Mouse (Mus musculus) embryo, embryonic 11 days (tissue): ENCODE measurements around the gene Gm21680.
"Not testable (repeated sequence)": the region's sequence is repeated elsewhere in the genome, so short reads cannot be mapped to it uniquely, and the experiment has no call there.

Experiments used
- DNase-seq: peaks from one replicate; pipeline ENCODE4 v3.0.0-alpha.2; 2015

The Gm21680 gene

DNA sequence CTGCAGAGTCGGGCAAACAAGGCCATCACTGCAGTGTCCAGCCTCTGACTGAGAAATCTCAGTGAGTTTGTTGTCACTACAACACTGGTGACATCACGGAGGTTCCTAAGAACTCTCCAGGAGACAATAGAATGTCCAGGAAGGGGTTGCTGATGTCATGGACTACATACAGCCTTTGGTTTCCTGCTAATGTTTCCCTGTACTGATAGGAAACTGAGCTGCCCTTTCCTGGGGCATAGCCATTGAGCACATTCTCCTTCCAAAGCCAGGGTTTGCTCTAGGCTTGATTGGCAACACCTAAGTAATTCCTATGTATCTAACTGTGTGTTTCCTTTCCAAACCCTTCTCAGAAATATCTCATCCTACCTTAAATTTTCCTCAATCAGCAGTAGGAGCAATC, at the start of gene Gm21680:
TSS of gene Gm21680 (minus strand) at position 101 of the 400 bp plus-strand sequence.
- DNase-seq = not testable (repeated sequence)

- DNase-seq = not testable (repeated sequence)
These were observed 35.2 kb upstream of the Gm21680 start for GRCm38 (mm10) chr5:26007697-26008096.

DNA sequence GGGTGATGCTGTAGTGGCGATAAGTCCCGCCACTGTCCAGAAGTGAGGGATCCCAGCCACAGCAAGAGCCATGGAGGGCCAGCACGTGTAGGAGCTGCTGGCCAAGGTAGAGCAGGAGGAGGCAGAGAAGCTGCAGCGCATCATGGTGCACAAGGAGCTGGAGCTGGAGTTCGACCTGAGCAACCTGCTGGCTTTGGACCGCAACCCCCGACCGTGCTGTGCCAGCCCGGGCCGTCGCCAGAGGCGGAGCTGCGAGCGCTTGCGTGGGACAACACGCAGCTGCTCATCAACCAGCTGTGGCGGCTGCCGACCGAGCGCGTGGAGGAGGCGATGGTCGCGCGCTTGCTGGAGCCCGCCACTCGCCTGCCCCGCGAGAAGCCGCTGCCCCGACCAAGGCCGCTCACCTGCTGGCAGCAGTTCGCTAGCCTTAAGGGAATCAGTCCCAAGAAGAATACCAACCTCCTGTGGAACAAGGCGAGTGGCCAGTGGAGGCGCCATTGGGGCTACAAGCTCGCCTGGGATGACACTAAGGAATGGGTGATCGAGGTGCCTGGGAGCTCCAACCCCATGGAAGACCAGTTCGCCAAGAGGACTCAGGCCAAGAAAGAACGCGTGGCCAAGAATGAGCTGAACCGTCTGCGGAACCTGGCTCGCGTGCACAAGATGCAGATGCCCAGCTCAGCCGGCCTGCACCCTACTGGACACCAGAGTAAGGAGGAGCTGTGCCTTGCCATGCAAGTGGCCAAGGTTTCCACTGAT, 34.7 kb upstream of the Gm21680 start:
- peak; percentile 63 for DNase-seq

DNA sequence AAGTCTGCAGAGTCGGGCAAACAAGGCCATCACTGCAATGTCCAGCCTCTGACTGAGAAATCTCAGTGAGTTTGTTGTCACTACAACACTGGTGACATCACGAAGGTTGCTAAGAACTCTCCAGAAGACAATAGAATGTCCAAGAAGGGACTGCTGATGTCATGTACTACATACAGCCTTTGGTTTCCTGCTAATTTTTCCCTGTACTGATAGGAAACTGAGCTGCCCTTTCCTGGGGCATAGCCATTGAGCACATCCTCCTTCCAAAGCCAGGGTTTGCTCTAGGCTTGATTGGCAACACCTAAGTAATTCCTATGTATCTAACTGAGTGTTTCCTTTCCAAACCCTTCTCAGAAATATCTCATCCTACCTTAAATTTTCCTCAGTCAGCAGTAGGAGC, 32.2 kb upstream of the Gm21680 start, which contains the start of gene Gm1979:
TSS of gene Gm1979 (minus strand) at position 101 of the 400 bp plus-strand sequence.
- DNase-seq = not testable (repeated sequence)

DNA sequence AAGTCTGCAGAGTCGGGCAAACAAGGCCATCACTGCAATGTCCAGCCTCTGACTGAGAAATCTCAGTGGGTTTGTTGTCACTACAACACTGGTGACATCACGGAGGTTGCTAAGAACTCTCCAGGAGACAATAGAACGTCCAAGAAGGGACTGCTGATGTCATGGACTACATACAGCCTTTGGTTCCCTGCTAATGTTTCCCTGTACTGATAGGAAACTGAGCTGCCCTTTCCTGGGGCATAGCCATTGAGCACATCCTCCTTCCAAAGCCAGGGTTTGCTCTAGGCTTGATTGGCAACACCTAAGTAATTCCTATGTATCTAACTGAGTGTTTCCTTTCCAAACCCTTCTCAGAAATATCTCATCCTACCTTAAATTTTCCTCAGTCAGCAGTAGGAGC, 16.1 kb upstream of the Gm21680 start, which contains the start of gene Gm21698:
TSS of gene Gm21698 (minus strand) at position 101 of the 400 bp plus-strand sequence.
- DNase-seq = not testable (repeated sequence)

DNA sequence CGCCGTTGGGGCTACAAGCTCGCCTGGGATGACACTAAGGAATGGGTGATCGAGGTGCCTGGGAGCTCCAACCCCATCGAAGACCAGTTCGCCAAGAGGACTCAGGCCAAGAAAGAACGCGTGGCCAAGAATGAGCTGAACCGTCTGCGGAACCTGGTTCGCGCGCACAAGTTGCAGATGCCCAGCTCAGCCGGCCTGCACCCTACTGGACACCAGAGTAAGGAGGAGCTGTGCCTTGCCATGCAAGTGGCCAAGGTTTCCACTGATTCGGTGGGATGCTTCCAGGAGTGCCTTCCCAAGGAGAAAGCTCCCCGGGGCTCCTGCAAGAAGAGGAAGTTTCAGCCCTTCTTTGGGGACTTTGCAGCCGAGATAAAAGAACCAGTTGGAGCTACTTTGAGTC, 15.4 kb downstream of the Gm21680 start:
- DNase-seq = not testable (repeated sequence)

- peak; percentile 39 for DNase-seq
These were observed 15.9 kb downstream of the Gm21680 start for GRCm38 (mm10) chr5:25956611-25957010.

- not testable (repeated sequence) for DNase-seq
These were observed 18.1 kb downstream of the Gm21680 start, which contains the start of gene Gm21671 for GRCm38 (mm10) chr5:25954317-25954716. Gene Gm21671 (minus strand): TSS chr5:25954417.

GRCm38 (mm10) chr5:25945391-25945790, 27.1 kb downstream of the Gm21680 start:
- not testable (repeated sequence) for DNase-seq

DNA sequence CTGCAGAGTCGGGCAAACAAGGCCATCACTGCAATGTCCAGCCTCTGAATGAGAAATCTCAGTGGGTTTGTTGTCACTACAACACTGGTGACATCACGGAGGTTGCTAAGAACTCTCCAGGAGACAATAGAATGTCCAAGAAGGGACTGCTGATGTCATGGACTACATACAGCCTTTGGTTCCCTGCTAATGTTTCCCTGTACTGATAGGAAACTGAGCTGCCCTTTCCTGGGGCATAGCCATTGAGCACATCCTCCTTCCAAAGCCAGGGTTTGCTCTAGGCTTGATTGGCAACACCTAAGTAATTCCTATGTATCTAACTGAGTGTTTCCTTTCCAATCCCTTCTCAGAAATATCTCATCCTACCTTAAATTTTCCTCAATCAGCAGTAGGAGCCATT, 30.2 kb downstream of the Gm21680 start, which contains the start of gene Gm21663:
TSS of gene Gm21663 (minus strand) at position 101 of the 400 bp plus-strand sequence.
- not testable (repeated sequence) for DNase-seq
